Mouse (Mus musculus) forebrain, embryonic 15.5 days (tissue): Measurements from ENCODE around the gene Adamtsl2. TPM values are rescaled to one million over a fixed set of nuclear protein-coding genes. Genes with fewer than 3 reads are reported as not detected.

Experiments
- ATAC-seq: fragments of 200-750 bp; cut with Nextera tagmentation; replicated peaks from 2 replicates; pipeline ENCODE4 v1.8.0; 2017; ENCODE audit warnings: mild to moderate bottlenecking, moderate TSS enrichment, moderate library complexity
- H3K27ac ChIP-seq: fragments of 300-500 bp; sonication (generic); replicated peaks from 2 replicates; pipeline ENCODE4 v1.5.1; 2015; ENCODE audit warnings: mild to moderate bottlenecking, inconsistent platforms
- H3K27me3 ChIP-seq: fragments of 300-500 bp; sonication (generic); 2 replicates; pipeline ENCODE4 v1.6.1; 2015; ENCODE audit warnings: inconsistent platforms
- H3K36me3 ChIP-seq: fragments of 300-500 bp; sonication (generic); 2 replicates; pipeline ENCODE4 v1.6.1; 2015; ENCODE audit warnings: mild to moderate bottlenecking, inconsistent platforms
- H3K4me1 ChIP-seq: fragments of 300-500 bp; sonication (generic); 2 replicates; pipeline ENCODE4 v1.6.1; 2015; ENCODE audit warnings: inconsistent platforms
- H3K4me2 ChIP-seq: fragments of 300-500 bp; sonication (generic); replicated peaks from 2 replicates; pipeline ENCODE4 v1.6.1; 2015; ENCODE audit warnings: mild to moderate bottlenecking, inconsistent platforms
- H3K4me3 ChIP-seq: fragments of 300-500 bp; sonication (generic); 2 replicates; pipeline ENCODE4 v1.5.1; 2015; ENCODE audit warnings: mild to moderate bottlenecking, inconsistent platforms
- H3K9ac ChIP-seq: fragments of 300-500 bp; sonication (generic); replicated peaks from 2 replicates; pipeline ENCODE4 v1.6.1; 2015; ENCODE audit warnings: mild to moderate bottlenecking, inconsistent platforms
- H3K9me3 ChIP-seq: fragments of 300-500 bp; sonication (generic); 2 replicates; pipeline ENCODE4 v1.6.1; 2016; ENCODE audit warnings: inconsistent platforms
- WGBS: fragments of 180-500 bp; shearing (Covaris S2); methylation state at CpG from one replicate; pipeline ENCODE4 v1.1.7; 2015; ENCODE audit warnings: mixed read lengths; 5-methylcytosine and 5-hydroxymethylcytosine counted together
- polyA plus RNA-seq: library from polyadenylated mRNA; unstranded; fragments of >200 nt; fragmentation: Nextera tagmentation; extraction: Ambion mirVana; gene quantifications from 2 replicates; pipeline ENCODE4 v1.2.1, GENCODE M21; 2015

Adamtsl2 gene
- polyA plus RNA-seq, 1 experiment from 2014 or later: 6.8 TPM

DNA sequence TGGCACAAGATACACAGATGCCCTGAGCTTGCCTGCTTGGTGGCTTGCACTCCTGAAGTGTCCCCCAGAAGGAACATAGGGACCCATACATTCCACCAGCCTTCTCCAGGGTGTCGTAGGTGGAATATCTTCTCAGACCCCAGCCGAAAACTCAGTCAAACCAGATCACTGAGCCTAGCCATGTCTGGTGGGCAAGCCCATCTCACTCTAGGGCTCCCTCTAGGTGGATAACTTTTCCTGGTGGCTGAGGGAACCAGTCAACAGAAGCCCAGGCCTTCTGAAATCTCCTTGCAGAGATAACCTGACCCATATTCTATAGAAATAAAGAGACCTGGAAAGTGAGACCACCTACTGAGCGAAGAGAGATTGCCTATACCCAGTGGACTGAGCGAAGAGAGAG, 43.9 kb downstream of the Adamtsl2 start:
- Histone ChIP-seq H3K4me2 (no peak overlapping the region), H3K27ac (no peak overlapping the region), H3K9me3 (no peaks in the 10 kb centered on the region), H3K9ac (no peak overlapping the region), H3K4me1 (peaks cover 28% of the 10 kb centered on the region), H3K4me3 (no peak overlapping the region), H3K27me3 (no peaks in the 10 kb centered on the region; the same call in 1 of the 2 replicates), H3K36me3 (no peaks in the 10 kb centered on the region)
- WGBS: 93% methylated on average over 4 of the region's 4 CpGs
- no peak for ATAC-seq

DNA sequence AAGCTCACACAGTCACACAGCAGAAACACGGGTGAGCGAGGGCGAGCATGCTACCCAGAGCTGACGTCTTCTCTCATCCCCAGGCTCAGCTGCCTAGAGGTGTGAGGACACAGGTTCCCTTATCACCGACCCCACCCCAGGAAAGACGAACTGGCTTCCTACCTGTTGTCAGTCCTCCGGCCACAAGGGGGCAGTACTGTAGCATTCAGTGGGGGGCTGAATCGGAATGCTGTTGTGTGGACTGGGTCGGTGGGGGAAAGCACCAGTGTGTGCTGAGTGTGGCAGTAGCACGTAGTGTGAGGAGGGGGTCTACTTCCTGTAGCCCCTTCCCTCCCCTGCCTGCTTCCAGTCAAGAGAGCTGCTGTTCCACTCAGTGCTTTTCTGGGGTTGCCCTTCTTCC, 46.8 kb downstream of the Adamtsl2 start:
- H3K9ac ChIP-seq: no peak overlapping the region
- no peak overlapping the region for H3K4me3 ChIP-seq
- no peak overlapping the region for H3K27ac ChIP-seq
- no peaks in the 10 kb centered on the region for H3K36me3 ChIP-seq
- H3K4me1 ChIP-seq: peaks cover 19% of the 10 kb centered on the region
- 43% methylated on average over 10 of the region's 10 CpGs for WGBS
- no peak for ATAC-seq
- no peaks in the 10 kb centered on the region for H3K9me3 ChIP-seq
- no peaks in the 10 kb centered on the region; the same call in 1 of the 2 replicates for H3K27me3 ChIP-seq
- H3K4me2 ChIP-seq: no peak overlapping the region

DNA sequence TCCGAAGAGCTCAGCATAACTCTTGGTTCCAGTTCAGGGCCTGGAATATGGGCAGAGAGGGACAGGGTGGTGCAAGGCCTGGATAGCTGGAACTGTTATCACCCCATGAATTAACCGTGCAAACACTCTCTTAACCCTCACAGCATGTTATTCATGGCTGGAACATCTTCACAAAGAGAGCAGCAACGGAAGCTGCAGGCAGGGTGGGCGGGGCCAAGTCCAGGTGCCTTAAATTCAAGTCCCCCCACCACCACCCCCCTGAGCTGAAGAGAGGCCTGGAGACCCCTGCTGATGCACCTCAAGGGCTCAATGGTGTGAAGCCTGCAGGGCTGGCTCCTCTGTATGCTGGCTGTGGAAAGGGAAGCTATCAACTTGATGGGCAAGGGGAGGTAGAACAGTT, 47.3 kb downstream of the Adamtsl2 start:
- Histone ChIP-seq H3K9me3 (no peaks in the 10 kb centered on the region), H3K27me3 (no peaks in the 10 kb centered on the region; the same call in 1 of the 2 replicates), H3K4me3 (no peak overlapping the region), H3K4me2 (no peak overlapping the region), H3K4me1 (peaks cover 14% of the 10 kb centered on the region), H3K27ac (no peak overlapping the region), H3K36me3 (no peaks in the 10 kb centered on the region), H3K9ac (no peak overlapping the region)
- ATAC-seq: no peak
- 59% methylated on average over 4 of the region's 4 CpGs for WGBS

DNA sequence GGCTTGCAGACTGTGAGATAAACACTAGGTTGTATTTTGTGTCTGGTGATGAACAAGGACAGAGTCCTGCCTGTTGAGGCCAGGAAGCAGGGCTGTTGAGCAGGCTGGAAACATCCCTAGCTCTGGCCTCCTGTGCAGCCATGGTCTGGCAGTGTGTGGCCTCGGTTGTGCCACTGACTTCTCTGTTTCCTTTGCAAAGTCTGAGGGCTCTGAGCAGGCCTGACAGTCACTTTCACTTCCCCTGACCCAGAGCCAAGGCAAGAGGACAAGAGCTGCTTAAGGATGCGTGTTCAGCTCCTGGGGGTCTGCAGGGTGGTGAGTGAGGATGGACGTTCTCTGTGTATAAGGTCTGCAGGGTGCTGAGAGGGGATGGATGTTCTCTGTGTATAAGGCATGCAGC, 49.8 kb downstream of the Adamtsl2 start:
- no peak for ATAC-seq
- Histone ChIP-seq H3K27ac (no peak overlapping the region), H3K4me2 (no peak overlapping the region), H3K9me3 (no peaks in the 10 kb centered on the region), H3K36me3 (no peaks in the 10 kb centered on the region), H3K4me1 (no peaks in the 10 kb centered on the region), H3K27me3 (no peaks in the 10 kb centered on the region; the same call in 1 of the 2 replicates), H3K9ac (no peak overlapping the region), H3K4me3 (no peak overlapping the region)
- 69% methylated on average over 3 of the region's 3 CpGs for WGBS

DNA sequence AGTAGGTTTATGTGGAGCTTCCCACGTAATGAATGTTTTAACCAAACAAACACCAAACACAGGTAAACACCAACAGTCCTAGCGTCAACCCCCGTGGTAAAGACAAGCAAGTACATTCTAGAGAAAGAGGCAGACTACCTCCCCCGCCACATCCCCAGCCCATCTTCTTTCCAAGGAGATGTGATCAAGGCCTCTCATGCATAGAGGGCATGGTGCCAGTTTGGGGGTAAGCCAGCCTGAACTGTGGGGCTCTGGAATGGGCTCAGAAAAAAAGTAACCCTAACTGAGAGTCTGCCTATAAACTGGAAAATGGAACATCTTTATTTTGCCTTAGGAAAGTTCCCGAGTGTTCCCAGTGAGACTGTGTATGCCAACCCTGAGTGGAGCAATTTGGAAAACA, 56.8 kb downstream of the Adamtsl2 start:
- Histone ChIP-seq H3K4me3 (no peak overlapping the region), H3K9ac (no peak overlapping the region), H3K36me3 (no peaks in the 10 kb centered on the region), H3K27ac (no peak overlapping the region), H3K27me3 (peaks cover 2% of the 10 kb centered on the region; the same call in 1 of the 2 replicates), H3K4me1 (no peaks in the 10 kb centered on the region), H3K9me3 (no peaks in the 10 kb centered on the region), H3K4me2 (no peak overlapping the region)
- WGBS: 82% methylated on average over 5 of the region's 5 CpGs
- ATAC-seq: no peak

DNA sequence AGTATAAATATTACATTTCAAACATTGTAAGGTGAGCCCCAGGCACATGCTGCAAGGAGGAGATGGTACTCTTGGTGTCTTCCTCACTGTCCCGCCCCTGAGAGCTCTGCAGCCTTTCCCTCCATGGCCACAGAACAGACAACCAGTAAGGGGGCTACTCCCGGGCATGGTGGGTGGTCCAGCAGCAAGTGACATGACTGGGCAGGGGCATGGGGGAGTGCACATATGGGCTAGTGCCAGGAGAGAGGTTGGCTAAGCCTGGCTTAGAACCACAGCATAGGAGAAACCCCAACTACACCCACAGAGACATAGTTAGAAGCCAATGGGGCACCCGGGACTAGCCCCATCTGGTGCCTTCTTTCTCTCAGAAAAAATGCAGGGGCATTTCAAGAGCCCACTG, 57.2 kb downstream of the Adamtsl2 start:
- no peak overlapping the region for H3K9ac ChIP-seq
- WGBS: 70% methylated on average over 3 of the region's 3 CpGs
- H3K27ac ChIP-seq: no peak overlapping the region
- H3K4me3 ChIP-seq: no peak overlapping the region
- ATAC-seq: no peak
- H3K36me3 ChIP-seq: no peaks in the 10 kb centered on the region
- H3K27me3 ChIP-seq: peaks cover 6% of the 10 kb centered on the region; the same call in 1 of the 2 replicates
- H3K9me3 ChIP-seq: no peaks in the 10 kb centered on the region
- H3K4me2 ChIP-seq: no peak overlapping the region
- H3K4me1 ChIP-seq: no peaks in the 10 kb centered on the region

DNA sequence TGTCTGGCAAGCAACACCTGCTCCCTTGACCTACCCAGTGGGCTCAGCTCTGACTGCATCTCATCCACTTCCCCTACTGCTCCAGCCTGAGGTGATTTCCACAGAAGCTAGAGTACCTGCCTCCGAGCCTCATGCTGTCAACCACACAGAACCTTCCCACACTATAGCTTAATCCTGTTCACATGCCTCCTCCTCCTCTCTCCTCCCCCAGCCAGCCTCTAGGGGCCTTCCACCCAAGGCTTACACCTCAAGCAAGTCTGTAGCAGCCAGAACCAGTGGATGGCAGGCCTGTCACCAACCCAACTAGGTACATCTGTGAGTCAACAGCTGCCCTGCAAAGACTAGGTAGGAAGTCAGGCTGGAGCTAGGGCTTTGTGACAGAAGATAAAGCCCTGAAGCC, 57.6 kb downstream of the Adamtsl2 start:
- Histone ChIP-seq H3K4me2 (no peak overlapping the region), H3K27me3 (peaks cover 11% of the 10 kb centered on the region), H3K9me3 (no peaks in the 10 kb centered on the region), H3K27ac (no peak overlapping the region), H3K36me3 (no peaks in the 10 kb centered on the region), H3K4me3 (no peak overlapping the region), H3K9ac (no peak overlapping the region), H3K4me1 (peaks cover under 1% of the 10 kb centered on the region; the same call in 1 of the 2 replicates)
- ATAC-seq: no peak
- WGBS: 75% methylated on average over 1 of the region's 1 CpGs

DNA sequence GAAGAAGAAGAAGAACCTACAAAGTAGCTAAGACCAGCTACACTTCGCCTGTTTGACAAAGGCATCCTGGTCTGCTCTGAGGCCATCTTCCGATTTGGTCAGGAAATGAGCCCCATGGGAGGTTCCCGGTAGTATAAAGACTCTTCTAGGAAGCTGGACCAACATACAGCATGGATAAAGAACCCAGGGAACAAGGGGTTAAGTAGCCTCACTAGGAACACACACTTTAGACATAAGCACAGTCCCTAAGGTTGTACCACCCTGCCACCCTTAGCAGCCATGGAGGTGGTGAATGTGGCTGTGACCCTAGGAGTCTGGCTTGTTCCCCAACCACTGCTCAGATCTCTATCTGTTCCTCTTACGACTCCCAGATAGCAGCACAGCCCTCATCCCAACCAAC, 59.2 kb downstream of the Adamtsl2 start:
- Histone ChIP-seq H3K4me1 (peaks cover 6% of the 10 kb centered on the region), H3K27ac (no peak overlapping the region), H3K4me2 (no peak overlapping the region), H3K9ac (no peak overlapping the region), H3K4me3 (no peak overlapping the region), H3K36me3 (no peaks in the 10 kb centered on the region), H3K27me3 (peaks cover 15% of the 10 kb centered on the region), H3K9me3 (no peaks in the 10 kb centered on the region)
- 70% methylated on average over 4 of the region's 4 CpGs for WGBS
- ATAC-seq: no peak

DNA sequence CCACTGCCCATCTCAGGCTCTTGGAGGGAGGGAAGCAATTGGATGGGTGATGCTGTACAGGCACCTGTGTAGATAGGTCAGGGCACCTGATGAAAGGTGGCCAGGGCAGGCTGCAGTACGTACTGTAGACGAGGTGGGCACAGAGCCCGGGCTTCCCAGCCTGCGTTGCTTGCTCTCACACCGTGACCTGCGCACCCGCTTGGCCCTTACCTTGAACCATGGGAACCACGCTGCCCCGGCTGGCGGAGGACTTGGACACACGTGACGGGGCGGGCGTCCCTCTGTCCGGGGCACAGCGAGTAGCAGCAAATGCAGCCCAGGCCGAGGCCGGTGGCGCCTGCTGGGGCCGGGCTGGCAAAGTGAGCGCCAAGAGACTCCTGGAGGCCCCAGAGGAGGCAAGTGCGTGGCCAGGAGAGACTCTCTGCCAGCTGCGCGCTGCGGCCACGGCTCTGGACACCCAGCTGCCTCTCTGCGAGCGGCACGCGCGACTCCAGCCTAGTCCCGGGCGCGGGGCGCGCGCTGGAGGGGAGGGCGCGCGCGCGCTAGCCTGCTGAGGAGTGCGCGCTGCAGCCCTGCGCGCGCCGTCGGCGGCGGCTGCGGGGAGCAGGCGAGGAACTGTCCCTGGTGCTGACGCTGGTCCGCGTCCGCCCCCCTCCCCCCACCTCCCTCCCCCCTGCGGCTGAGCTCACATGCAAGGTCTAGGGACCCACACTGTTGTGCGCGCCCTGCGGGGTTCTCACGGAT, 62.9 kb downstream of the Adamtsl2 start, which contains the start of gene Fam163b:
Gene Fam163b, minus strand, starts transcription at position 542 of the 744 bp plus-strand sequence.
- ATAC-seq: peak; percentile 57
- no peak within 1 kb of the TSS for H3K27ac ChIP-seq
- H3K4me3 ChIP-seq: peak within 1 kb of the TSS; percentile 49
- H3K4me2 ChIP-seq: peak within 1 kb of the TSS; percentile 79
- peaks cover 11% of the 10 kb centered on the region for H3K4me1 ChIP-seq
- H3K36me3 ChIP-seq: no peaks in the 10 kb centered on the region
- WGBS: 1% methylated on average over 60 of the region's 62 CpGs
- no peaks in the 10 kb centered on the region for H3K9me3 ChIP-seq
- H3K9ac ChIP-seq: peak within 1 kb of the TSS; percentile 49
- peaks cover 15% of the 10 kb centered on the region for H3K27me3 ChIP-seq

DNA sequence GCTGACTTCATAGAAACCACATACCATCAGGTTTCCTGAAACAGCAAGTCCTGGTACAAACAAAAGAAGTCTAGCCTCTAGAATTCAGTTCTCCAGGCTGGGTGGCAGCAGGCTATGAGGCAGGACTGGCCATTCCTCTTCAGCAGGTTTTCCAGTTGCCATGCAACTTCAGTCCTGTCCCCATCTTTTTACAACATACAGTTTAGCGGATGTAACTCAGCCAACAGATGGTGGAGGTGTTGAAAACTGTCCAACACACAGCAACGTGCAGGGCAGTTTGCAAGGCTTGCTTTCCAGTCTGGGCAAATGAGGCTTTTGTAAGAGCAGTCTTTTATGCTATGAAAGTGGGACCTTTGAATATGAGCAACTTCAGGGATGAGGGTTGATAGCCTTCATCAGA, 65.8 kb downstream of the Adamtsl2 start:
- WGBS: 61% methylated on average over 2 of the region's 2 CpGs

DNA sequence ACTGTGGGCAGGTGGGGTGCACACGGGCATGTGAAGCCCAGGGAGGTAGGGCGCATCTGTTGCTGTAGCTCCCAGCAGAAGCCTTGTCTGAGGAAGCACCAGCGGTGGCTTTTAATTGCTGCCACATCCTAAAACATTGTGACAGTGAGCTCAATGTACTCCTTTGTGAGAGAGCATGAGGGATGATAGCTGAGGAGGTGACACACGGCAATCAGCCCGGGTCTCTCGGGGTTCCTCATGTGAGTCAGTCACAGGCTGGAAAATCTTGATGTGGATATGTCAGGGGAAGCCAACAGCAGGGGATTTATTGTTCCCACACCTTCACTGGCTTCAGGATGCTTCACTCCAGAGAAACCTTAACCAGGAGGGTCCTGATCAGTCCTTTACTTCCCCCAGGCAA, 67.7 kb downstream of the Adamtsl2 start:
- Histone ChIP-seq H3K27me3 (peaks cover 4% of the 10 kb centered on the region), H3K9me3 (no peaks in the 10 kb centered on the region), H3K27ac (no peak overlapping the region), H3K36me3 (no peaks in the 10 kb centered on the region), H3K4me1 (peaks cover 15% of the 10 kb centered on the region), H3K4me3 (no peak overlapping the region), H3K9ac (no peak overlapping the region), H3K4me2 (no peak overlapping the region)
- 85% methylated on average over 6 of the region's 6 CpGs for WGBS
- ATAC-seq: no peak

More for the DNA sequence above, 65.8 kb downstream of the Adamtsl2 start:
- H3K9ac ChIP-seq: no peak overlapping the region
- no peak overlapping the region for H3K27ac ChIP-seq
- H3K4me1 ChIP-seq: peaks cover 16% of the 10 kb centered on the region
- no peak overlapping the region for H3K4me3 ChIP-seq
- ATAC-seq: no peak
- no peak overlapping the region for H3K4me2 ChIP-seq
- no peaks in the 10 kb centered on the region for H3K36me3 ChIP-seq
- H3K9me3 ChIP-seq: no peaks in the 10 kb centered on the region
- peaks cover 15% of the 10 kb centered on the region for H3K27me3 ChIP-seq

DNA sequence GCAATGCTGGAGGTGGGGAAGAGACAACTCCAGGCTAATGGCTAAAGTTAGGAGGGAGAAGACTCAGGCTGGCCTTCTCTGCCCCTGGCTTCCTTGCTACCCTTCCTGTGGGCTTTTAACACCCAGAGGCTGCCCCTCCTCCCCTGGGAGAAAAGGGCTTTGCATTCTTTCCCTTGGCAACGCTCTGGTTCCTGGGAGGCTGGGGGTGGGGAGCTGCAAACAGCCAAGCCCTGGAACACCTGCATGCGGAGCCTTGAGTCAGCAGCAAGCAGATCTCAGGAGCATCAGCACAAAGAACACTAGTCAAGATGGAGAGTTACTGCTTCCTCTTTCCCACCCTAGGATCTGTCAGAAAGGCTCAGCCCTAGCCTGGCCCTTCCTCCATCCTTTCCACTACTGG, 70.3 kb downstream of the Adamtsl2 start:
- Histone ChIP-seq H3K4me1 (peaks cover 11% of the 10 kb centered on the region; the same call in 1 of the 2 replicates), H3K36me3 (no peaks in the 10 kb centered on the region), H3K27me3 (no peaks in the 10 kb centered on the region), H3K4me2 (no peak overlapping the region), H3K9me3 (no peaks in the 10 kb centered on the region), H3K27ac (no peak overlapping the region), H3K4me3 (no peak overlapping the region), H3K9ac (no peak overlapping the region)
- WGBS: 8% methylated on average over 2 of the region's 2 CpGs
- ATAC-seq: no peak; the same call in 1 of the 2 replicates
